Mouse (Mus musculus) forebrain, embryonic 11.5 days (tissue): Measurements from ENCODE around the gene Nxph3. TPM values are rescaled to one million over a fixed set of nuclear protein-coding genes. Genes with fewer than 3 reads are reported as not detected.

ENCODE experiments used
- ATAC-seq: fragments of 200-750 bp; cut with Nextera tagmentation; replicated peaks from 2 replicates; pipeline ENCODE4 v1.8.0; 2017; ENCODE audit warnings: moderate TSS enrichment; ENCODE audit not compliant: low FRiP score
- DNase-seq: peaks from one replicate; pipeline ENCODE4 v3.0.0-alpha.2; 2017; ENCODE audit warnings: low spot score
- H3K27ac ChIP-seq: fragments of 300-500 bp; sonication (generic); 2 replicates; pipeline ENCODE4 v1.5.1; 2014; ENCODE audit warnings: low read depth, low read length
- H3K27me3 ChIP-seq: fragments of 300-500 bp; sonication (generic); 2 replicates; pipeline ENCODE4 v1.6.1; 2014; ENCODE audit warnings: mild to moderate bottlenecking, low read length, mixed read lengths; ENCODE audit not compliant: control insufficient read depth, insufficient read depth
- H3K36me3 ChIP-seq: fragments of 300-500 bp; sonication (generic); 2 replicates; pipeline ENCODE4 v1.6.1; 2014; ENCODE audit warnings: mild to moderate bottlenecking, low read length, moderate library complexity, mixed read lengths; ENCODE audit not compliant: control insufficient read depth, insufficient read depth
- H3K4me1 ChIP-seq: fragments of 300-500 bp; sonication (generic); replicated peaks from 2 replicates; pipeline ENCODE4 v1.6.1; 2014; ENCODE audit warnings: low read length, mixed read lengths; ENCODE audit not compliant: control insufficient read depth, insufficient read depth
- H3K4me2 ChIP-seq: fragments of 300-500 bp; sonication (generic); 2 replicates; pipeline ENCODE4 v1.6.1; 2014; ENCODE audit warnings: low read depth, mild to moderate bottlenecking, low read length, moderate library complexity, mixed read lengths; ENCODE audit not compliant: severe bottlenecking
- H3K4me3 ChIP-seq: fragments of 300-500 bp; sonication (generic); 2 replicates; pipeline ENCODE4 v1.5.1; 2014; ENCODE audit warnings: low read depth, low read length
- H3K9ac ChIP-seq: fragments of 300-500 bp; sonication (generic); 2 replicates; pipeline ENCODE4 v1.6.1; 2014; ENCODE audit warnings: low read length
- H3K9me3 ChIP-seq: fragments of 300-500 bp; sonication (generic); 2 replicates; pipeline ENCODE4 v1.6.1; 2016; ENCODE audit warnings: low read length, mixed read lengths; ENCODE audit not compliant: control insufficient read depth
- WGBS: fragments of 180-500 bp; shearing (Covaris S2); extraction: QIAGEN DNeasy Blood & Tissue Kit; methylation state at CpG from one replicate; pipeline ENCODE4 v1.1.7; 2014; 5-methylcytosine and 5-hydroxymethylcytosine counted together
- polyA plus RNA-seq: library from polyadenylated mRNA; unstranded; fragments of >200 nt; fragmentation: Nextera tagmentation; extraction: Ambion mirVana; gene quantifications from 2 replicates; pipeline ENCODE4 v1.2.1, GENCODE M21; 2014

The Nxph3 gene
- polyA plus RNA-seq, 1 experiment from 2014 or later: 0.28 TPM

DNA sequence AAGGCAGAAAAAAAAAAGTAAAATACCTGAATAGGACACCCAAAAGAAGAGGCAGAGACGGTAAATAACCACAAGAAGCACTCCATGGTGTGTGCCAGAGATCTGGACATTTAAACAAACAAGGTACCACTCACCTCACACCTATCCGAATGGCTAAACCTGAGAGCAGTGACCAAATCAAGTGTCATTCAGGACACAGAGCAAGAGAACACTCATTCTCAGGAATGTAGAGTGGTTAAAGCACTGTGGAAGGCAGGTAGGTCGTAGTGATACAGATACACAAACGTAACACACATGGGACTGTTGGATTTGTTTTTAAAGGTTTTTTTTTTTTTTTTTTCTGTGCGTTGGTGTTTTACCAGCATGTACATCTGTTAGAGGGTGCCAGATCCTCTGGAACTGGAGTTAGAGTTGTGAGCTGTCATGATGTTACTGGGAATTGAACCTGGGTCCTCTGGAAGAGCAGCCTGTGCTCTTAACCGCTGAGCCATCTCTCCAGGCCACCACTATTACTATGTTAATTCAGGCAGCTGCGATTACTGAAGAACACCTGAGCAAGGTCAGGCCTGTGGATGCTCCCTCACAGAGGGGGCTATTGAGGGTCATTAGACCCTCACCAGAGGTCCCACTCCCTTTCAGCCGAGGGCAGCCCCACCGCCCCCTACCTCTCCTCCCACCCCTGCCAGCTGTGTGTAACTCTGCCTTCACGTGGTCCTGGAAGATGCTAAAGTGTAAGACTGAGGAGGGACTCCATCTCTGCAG lies 31.8 kb upstream of the Nxph3 start:
- ATAC-seq (no peak), DNase-seq (no peak)
- Histone ChIP-seq H3K36me3 (no peaks in the 10 kb centered on the region), H3K4me3 (no peak overlapping the region), H3K4me1 (no peaks in the 10 kb centered on the region), H3K27ac (no peak overlapping the region), H3K27me3 (no peaks in the 10 kb centered on the region), H3K9me3 (no peaks in the 10 kb centered on the region), H3K4me2 (no peak overlapping the region), H3K9ac (no peak overlapping the region)
- 66% methylated on average over 10 of the region's 10 CpGs for WGBS

DNA sequence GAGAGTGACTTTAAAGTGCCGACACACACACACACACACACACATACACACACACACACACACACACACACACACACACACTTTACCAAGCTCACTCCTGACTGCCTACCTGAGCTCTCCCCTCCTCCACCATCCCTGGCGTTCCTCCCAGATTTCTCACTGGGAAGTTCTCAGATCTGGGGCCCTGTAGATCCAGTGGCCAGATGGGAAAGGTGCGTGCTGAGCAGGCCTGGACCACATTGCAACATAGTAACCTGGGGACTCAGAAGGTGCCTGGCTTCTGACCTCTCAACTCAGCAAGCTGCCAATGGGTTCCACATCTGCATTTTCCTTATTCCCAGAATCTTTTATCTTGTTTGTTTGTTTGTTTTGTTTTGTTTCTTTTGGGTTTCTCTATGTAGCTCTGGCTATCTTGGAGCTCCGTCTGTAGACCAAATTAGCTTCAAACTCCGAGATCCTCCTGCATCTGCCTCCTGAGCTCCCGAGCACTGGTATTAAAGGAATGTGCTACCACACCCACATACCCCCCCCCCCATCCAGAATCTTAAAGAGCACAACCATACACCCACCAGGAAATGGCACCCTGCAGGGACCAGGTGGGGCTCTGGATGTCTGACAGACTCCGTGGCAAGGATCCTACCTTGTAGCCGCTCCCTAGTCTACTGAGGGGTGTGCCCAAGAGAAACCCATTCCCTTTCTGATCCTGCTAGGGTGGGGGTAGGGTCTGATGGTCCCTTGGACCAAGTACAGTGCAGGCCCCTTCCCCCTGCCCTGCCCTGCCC lies 30.4 kb upstream of the Nxph3 start:
- H3K27me3 ChIP-seq: no peaks in the 10 kb centered on the region
- no peak for DNase-seq
- no peak overlapping the region for H3K9ac ChIP-seq
- H3K4me2 ChIP-seq: no peak overlapping the region
- no peaks in the 10 kb centered on the region for H3K4me1 ChIP-seq
- no peaks in the 10 kb centered on the region for H3K36me3 ChIP-seq
- H3K4me3 ChIP-seq: no peak overlapping the region
- 89% methylated on average over 8 of the region's 8 CpGs for WGBS
- no peaks in the 10 kb centered on the region for H3K9me3 ChIP-seq
- H3K27ac ChIP-seq: no peak overlapping the region
- no peak for ATAC-seq

DNA sequence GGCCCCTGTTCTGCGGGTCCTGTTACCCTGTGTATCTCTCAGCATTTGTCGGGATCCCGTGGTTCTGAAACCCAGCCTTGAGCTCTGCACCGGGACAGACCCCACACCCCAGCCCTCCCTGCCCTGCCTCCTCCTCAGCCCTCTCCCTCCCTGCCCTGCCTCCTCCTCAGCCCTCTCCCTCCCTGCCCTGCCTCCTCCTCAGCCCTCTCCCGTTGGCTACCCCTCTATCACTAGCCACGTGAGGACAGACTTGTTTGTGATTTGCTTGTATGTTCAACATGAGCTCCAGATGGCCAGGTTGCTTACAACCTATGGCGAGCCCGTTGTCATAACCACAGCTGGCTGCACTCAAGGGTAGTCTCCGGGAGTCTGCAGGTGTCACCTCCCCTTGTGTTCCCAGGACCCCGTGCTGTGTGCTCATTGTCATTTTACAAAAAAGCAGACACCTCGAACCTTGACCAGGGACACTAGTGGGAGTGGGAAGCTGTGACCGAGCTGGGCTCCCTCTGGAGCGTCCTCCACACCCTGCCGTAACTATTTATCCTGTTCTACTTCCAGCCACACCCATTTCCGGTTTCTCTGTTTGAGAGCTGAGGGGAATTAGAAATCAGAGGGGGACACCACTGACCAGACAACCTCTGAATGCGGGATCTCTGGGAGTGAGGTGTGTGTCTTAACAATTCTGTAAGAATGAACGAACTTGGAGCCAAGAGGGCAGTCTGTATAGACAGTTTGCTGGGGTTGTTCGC lies 26.4 kb upstream of the Nxph3 start:
- H3K27me3 ChIP-seq: no peaks in the 10 kb centered on the region; the same call in 1 of the 2 replicates
- H3K9me3 ChIP-seq: no peaks in the 10 kb centered on the region
- no peak overlapping the region for H3K9ac ChIP-seq
- no peak overlapping the region for H3K27ac ChIP-seq
- 40% methylated on average over 18 of the region's 18 CpGs for WGBS
- no peaks in the 10 kb centered on the region for H3K36me3 ChIP-seq
- H3K4me3 ChIP-seq: no peak overlapping the region
- no peak overlapping the region for H3K4me2 ChIP-seq
- H3K4me1 ChIP-seq: 0 out of 2 replicates have a peak, but pooled peaks cover 2% of the 10 kb centered on the region
- DNase-seq (no peak), ATAC-seq (no peak; the same call in 1 of the 2 replicates)

DNA sequence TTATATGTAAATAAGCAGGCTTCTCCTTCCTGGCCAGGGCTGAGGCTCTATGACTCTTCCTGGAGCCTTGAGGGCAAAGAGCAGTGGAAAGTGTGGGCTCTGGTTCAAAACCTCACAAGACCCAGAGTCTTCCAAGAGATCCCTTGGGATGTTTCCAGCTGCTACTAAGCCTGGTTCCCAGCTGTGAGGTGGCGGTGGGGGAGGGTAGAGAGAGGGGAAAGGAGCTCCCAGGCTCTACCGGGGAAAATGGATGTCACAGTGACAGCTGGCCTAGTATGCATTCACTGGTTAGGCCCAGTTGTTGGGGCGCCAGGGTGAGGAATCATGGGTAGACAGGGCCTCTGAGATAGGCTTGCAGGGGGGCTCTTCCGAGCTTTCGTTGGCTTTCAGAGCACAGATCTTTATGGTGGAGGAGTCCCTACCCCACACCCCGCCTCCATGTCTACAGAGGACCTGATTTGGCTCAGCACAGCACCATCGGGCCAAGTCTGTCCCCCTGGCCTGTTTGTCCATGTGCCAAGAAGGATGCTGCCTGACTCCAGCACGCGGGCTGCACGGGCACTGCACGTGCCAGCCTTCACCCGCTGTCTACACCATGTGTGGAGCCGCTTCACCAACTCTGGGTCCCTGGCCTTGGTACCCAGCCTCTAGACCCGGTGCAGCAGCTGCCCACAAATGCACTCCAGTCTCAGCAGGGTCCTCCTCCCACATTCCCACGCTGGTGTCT lies 24.2 kb upstream of the Nxph3 start:
- H3K9ac ChIP-seq: no peak overlapping the region
- H3K4me3 ChIP-seq: no peak overlapping the region
- H3K27ac ChIP-seq: no peak overlapping the region
- no peaks in the 10 kb centered on the region for H3K9me3 ChIP-seq
- no peak overlapping the region for H3K4me2 ChIP-seq
- no peaks in the 10 kb centered on the region; the same call in 1 of the 2 replicates for H3K27me3 ChIP-seq
- 78% methylated on average over 15 of the region's 15 CpGs for WGBS
- H3K36me3 ChIP-seq: no peaks in the 10 kb centered on the region
- H3K4me1 ChIP-seq: peaks cover 2% of the 10 kb centered on the region; the same call in 1 of the 2 replicates
- DNase-seq: no peak
- no peak for ATAC-seq

DNA sequence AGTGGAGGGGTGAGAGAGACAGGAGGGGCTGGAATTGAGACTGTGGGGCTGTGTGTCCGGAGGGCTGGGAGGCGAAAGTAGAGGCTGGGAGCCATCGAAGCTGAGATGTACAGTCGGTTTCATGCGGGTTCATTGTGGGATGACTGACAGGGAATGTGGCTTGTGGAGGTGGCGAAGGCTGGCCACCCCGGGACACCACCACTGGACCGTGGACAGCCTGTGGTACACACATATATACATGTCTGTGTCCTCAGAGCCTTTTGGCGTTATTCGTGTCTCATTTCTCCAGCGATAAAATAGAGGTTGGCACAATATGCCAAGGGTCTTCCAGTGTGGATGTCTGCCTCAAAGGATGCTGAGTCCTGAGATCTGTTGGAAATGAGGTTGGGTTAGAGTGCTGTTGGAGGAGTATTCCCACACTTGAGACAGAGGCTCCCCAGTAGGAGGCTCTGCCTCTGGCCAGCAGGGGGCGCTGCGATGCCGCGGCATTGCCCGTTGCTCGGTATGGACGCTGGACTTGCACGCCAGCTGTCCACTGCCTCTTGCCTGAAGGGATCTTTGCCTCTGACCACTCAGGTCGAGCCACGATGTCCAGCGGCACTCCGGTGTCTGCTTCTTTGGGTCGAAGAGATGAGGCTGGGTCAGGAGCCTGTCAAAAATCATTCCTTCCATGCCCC lies 19.3 kb upstream of the Nxph3 start:
- DNase-seq (peak; percentile 95), ATAC-seq (peak; percentile 78)
- Histone ChIP-seq H3K27ac (no peak overlapping the region), H3K9me3 (no peaks in the 10 kb centered on the region), H3K27me3 (no peaks in the 10 kb centered on the region), H3K4me1 (peaks cover 2% of the 10 kb centered on the region; the same call in 1 of the 2 replicates), H3K36me3 (no peaks in the 10 kb centered on the region), H3K4me2 (peak overlapping the region; percentile 36; the same call in 1 of the 2 replicates), H3K9ac (no peak overlapping the region), H3K4me3 (no peak overlapping the region)
- 22% methylated on average over 24 of the region's 24 CpGs for WGBS

DNA sequence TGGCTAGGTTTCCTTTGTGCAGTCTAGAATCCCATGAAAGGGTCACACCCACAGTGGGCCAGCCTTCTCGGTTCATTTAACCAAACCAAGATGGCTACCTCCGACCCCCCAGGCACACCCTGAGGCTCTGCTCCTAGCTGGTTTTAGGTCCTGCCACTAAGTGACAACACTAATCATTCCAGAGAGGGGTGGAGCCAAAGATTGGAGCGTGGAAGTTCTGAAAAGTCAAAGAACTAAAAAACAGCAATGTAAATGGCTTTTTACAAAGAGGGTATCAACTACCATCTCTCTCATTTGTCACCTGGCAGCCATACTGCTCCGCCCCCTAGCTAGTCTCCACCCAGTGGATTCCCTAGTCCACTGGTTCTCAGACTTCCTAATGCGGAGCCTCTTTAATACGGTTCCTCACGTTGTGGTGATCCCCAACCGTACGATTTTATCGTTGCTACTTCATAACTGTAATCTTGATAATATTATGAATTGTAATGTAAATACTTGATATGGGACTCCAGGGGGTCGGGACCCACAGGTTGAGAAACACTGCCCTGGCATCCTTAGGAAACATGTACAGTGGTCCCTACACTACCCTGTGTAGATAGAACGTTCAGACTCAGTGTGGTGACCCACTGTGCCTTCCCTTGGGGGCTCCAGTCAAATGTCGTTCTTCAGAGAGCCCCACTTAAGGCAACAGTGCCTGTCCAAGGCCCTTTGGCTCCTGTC lies 18.1 kb upstream of the Nxph3 start:
- Histone ChIP-seq H3K4me3 (no peak overlapping the region), H3K4me2 (no peak overlapping the region), H3K27me3 (no peaks in the 10 kb centered on the region), H3K27ac (no peak overlapping the region), H3K9ac (no peak overlapping the region), H3K9me3 (no peaks in the 10 kb centered on the region), H3K4me1 (no peaks in the 10 kb centered on the region; the same call in 1 of the 2 replicates), H3K36me3 (no peaks in the 10 kb centered on the region)
- WGBS: 76% methylated on average over 13 of the region's 13 CpGs
- DNase-seq (no peak), ATAC-seq (no peak)

DNA sequence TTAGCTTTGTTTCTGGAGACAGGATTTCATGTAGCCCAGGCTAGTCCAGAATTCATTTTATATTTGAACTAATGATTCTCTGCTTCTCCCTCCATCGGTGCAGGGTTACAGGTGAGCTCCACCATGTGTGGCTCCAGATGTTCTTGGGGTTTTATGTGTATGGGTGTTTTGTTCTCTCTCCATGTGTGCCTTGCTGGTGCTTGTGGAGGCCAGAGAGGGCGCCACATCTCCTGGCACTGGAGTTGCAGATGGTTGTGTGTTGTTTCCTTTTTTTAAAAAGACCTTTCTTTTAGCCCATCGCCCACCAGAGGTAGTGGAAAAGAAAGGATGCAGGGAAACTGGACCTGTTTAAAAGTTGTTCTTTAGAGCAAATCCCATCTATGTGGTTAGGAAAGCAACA lies 13.9 kb upstream of the Nxph3 start:
- Histone ChIP-seq H3K4me1 (no peaks in the 10 kb centered on the region), H3K27ac (no peak overlapping the region), H3K4me3 (no peak overlapping the region), H3K36me3 (no peaks in the 10 kb centered on the region), H3K9ac (no peak overlapping the region), H3K9me3 (no peaks in the 10 kb centered on the region), H3K27me3 (no peaks in the 10 kb centered on the region), H3K4me2 (no peak overlapping the region)
- peak; percentile 40 for DNase-seq
- WGBS: 89% methylated on average over 3 of the region's 3 CpGs
- no peak for ATAC-seq
